Mouse (Mus musculus) left cerebral cortex, postnatal 36 days (tissue): ENCODE data around the gene Ppp1r18. TPM values are rescaled to one million over a fixed set of nuclear protein-coding genes. Genes with fewer than 3 reads are reported as not detected.

Source experiments
- DNase-seq, 2 experiments: peaks; one replicate each; pipeline ENCODE4 v3.0.0; 2021 to 2022; ENCODE audit warnings: low spot score in 2 of 2, mixed read lengths in 1 of 2
- intact Hi-C: fragments of 180-260 bp; cut with DNase I; formaldehyde crosslinking; loops from one replicate; pipeline ENCODE4 v1.15.1; 2025
- total RNA-seq, 2 experiments: library from RNA; stranded (reverse); gene quantifications; 2 replicates each; pipeline ENCODE4 v1.2.3; 2021

Gene Ppp1r18
- total RNA-seq, 2 experiments from 2014 or later: 9.2 to 9.3 TPM

GRCm38 (mm10) chr17:35897644-35898573 lies 32.5 kb downstream of the Ppp1r18 start:
- DNase-seq: peak in 1 of 2 experiments; percentile 40

GRCm38 (mm10) chr17:35900636-35901035 lies 35.2 kb downstream of the Ppp1r18 start:
- intact Hi-C loops: no loop called here

More at GRCm38 (mm10) chr17:35897644-35898573, 32.5 kb downstream of the Ppp1r18 start:
- intact Hi-C loops: no loop called here

GRCm38 (mm10) chr17:35903343-35903991 lies 38.1 kb downstream of the Ppp1r18 start:
- no peak for DNase-seq
- intact Hi-C loops: no loop called here

More at GRCm38 (mm10) chr17:35900636-35901035, 35.2 kb downstream of the Ppp1r18 start:
- no peak for DNase-seq

- intact Hi-C loops: no loop called here
- no peak for DNase-seq
Observed at GRCm38 (mm10) chr17:35903992-35904355, 38.6 kb downstream of the Ppp1r18 start.

GRCm38 (mm10) chr17:35905587-35905986 lies 40.2 kb downstream of the Ppp1r18 start:
- no peak for DNase-seq
- intact Hi-C loops: no loop called here

GRCm38 (mm10) chr17:35907609-35908008 lies 42.2 kb downstream of the Ppp1r18 start:
- DNase-seq: no peak
- intact Hi-C loops: no loop called here

GRCm38 (mm10) chr17:35909186-35909918 lies 44.0 kb downstream of the Ppp1r18 start:
- DNase-seq: peak in 1 of 2 experiments; percentile 27
- intact Hi-C loops: no loop called here

GRCm38 (mm10) chr17:35909919-35910369 lies 44.6 kb downstream of the Ppp1r18 start, which contains the start of gene Atat1:
Gene Atat1 (minus strand): TSS chr17:35910075.
- intact Hi-C loops: no loop called here
- DNase-seq: peak; percentile 89 to 91

GRCm38 (mm10) chr17:35914975-35915374 lies 49.6 kb downstream of the Ppp1r18 start:
- intact Hi-C loops: loop anchor here (5.0 kb wide), 1 partner anchor 78 kb away; the partner anchor contains the start of gene Tubb5

GRCm38 (mm10) chr17:35915538-35916296 lies 50.3 kb downstream of the Ppp1r18 start:
- intact Hi-C loops: loop anchor here (5.0 kb wide), 1 partner anchor 78 kb away; the partner anchor contains the start of gene Tubb5
- no peak for DNase-seq

More at GRCm38 (mm10) chr17:35914975-35915374, 49.6 kb downstream of the Ppp1r18 start:
- no peak for DNase-seq

- intact Hi-C loops: loop anchor here (5.0 kb wide), 1 partner anchor 79 kb away; the partner anchor contains the start of gene Tubb5
- DNase-seq: peak; percentile 99
Observed at GRCm38 (mm10) chr17:35916297-35917142, 51.1 kb downstream of the Ppp1r18 start, which contains the start of the genes Mrps18b and Ppp1r10. Gene Mrps18b (minus strand): TSS chr17:35916389. Gene Ppp1r10 (plus strand): TSS chr17:35916434.

GRCm38 (mm10) chr17:35917143-35917462 lies 51.7 kb downstream of the Ppp1r18 start:
- DNase-seq: peak in 1 of 2 experiments; percentile 30
- intact Hi-C loops: loop anchor here (5.0 kb wide), 1 partner anchor 80 kb away; the partner anchor contains the start of gene Tubb5

GRCm38 (mm10) chr17:35917463-35918251 lies 52.3 kb downstream of the Ppp1r18 start:
- intact Hi-C loops: loop anchor here (5.0 kb wide), 1 partner anchor 80 kb away; the partner anchor contains the start of gene Tubb5
- peak; percentile 48 to 52 for DNase-seq

- no peak for DNase-seq
- intact Hi-C loops: loop anchor here (5.0 kb wide), 1 partner anchor 81 kb away; the partner anchor contains the start of gene Tubb5
Observed at GRCm38 (mm10) chr17:35918276-35919059, 53.1 kb downstream of the Ppp1r18 start.

GRCm38 (mm10) chr17:35919060-35919715 lies 53.8 kb downstream of the Ppp1r18 start:
- peak; percentile 88 to 90 for DNase-seq
- intact Hi-C loops: loop anchor here (5.0 kb wide), 1 partner anchor 82 kb away; the partner anchor contains the start of gene Tubb5
